Mouse (Mus musculus) liver, embryonic 14.5 days (tissue): ENCODE data around the gene Cdkl4. TPM values are rescaled to one million over a fixed set of nuclear protein-coding genes. Genes with fewer than 3 reads are reported as not detected.

Experiments used
- ATAC-seq: fragments of 200-750 bp; cut with Nextera tagmentation; 2 replicates; pipeline ENCODE4 v1.8.0; 2017; ENCODE audit warnings: moderate number of reproducible peaks, mild to moderate bottlenecking, moderate library complexity; ENCODE audit not compliant: insufficient read depth
- DNase-seq, 3 experiments: peaks; one replicate each; pipeline ENCODE4 v3.0.0-alpha.2; 2012 to 2013; ENCODE audit warnings: low read depth in 3 of 3, low spot score in 3 of 3
- H3K27ac ChIP-seq: fragments of 300-500 bp; sonication (generic); 2 replicates; pipeline ENCODE4 v1.5.1; 2014; ENCODE audit warnings: moderate library complexity, mild to moderate bottlenecking, control low read depth, inconsistent platforms
- H3K27me3 ChIP-seq: fragments of 300-500 bp; sonication (generic); 2 replicates; pipeline ENCODE4 v1.6.1; 2014; ENCODE audit warnings: mild to moderate bottlenecking, low read length, moderate library complexity; ENCODE audit not compliant: control insufficient read depth, insufficient read depth
- H3K36me3 ChIP-seq: fragments of 300-500 bp; sonication (generic); replicated peaks from 2 replicates; pipeline ENCODE4 v1.6.1; 2014; ENCODE audit warnings: low read depth; ENCODE audit not compliant: control insufficient read depth, insufficient read depth
- H3K4me1 ChIP-seq, 2 experiments: fragments of 200-500 bp in 1 of 2; fragments of 300-500 bp in 1 of 2; sonication (generic) in 1 of 2; replicated peaks; 2 replicates each; pipeline ENCODE4 v1.6.1; 2012 to 2014; ENCODE audit warnings: antibody characterized with exemption in 1 of 2, inconsistent platforms in 1 of 2, low read length in 1 of 2; ENCODE audit not compliant: control insufficient read depth in 2 of 2, insufficient read depth in 2 of 2
- H3K4me2 ChIP-seq: fragments of 300-500 bp; sonication (generic); 2 replicates; pipeline ENCODE4 v1.6.1; 2014; ENCODE audit warnings: low read depth, mild to moderate bottlenecking, control low read depth, moderate library complexity
- H3K4me3 ChIP-seq, 2 experiments: fragments of 200-500 bp in 1 of 2; fragments of 300-500 bp in 1 of 2; sonication (generic) in 1 of 2; 2 replicates each; pipeline ENCODE4 v1.5.1; 2012 to 2014; ENCODE audit warnings: low read depth in 2 of 2, low read length in 2 of 2, mild to moderate bottlenecking in 2 of 2, control low read depth in 1 of 2, inconsistent platforms in 1 of 2, moderate library complexity in 1 of 2; ENCODE audit not compliant: insufficient read depth in 1 of 2
- H3K9ac ChIP-seq: fragments of 300-500 bp; sonication (generic); replicated peaks from 2 replicates; pipeline ENCODE4 v1.6.1; 2014; ENCODE audit warnings: mild to moderate bottlenecking, control low read depth, moderate library complexity
- H3K9me3 ChIP-seq: fragments of 300-500 bp; sonication (generic); 2 replicates; pipeline ENCODE4 v1.6.1; 2016; ENCODE audit warnings: low read length, mixed read lengths; ENCODE audit not compliant: control insufficient read depth
- CTCF ChIP-seq: IDR thresholded peaks from 2 replicates; pipeline ENCODE4 v1.5.1; 2016; ENCODE audit warnings: antibody characterized with exemption, low read depth, control low read depth
- EP300 ChIP-seq: IDR thresholded peaks from 2 replicates; pipeline ENCODE4 v1.6.1; 2016; ENCODE audit warnings: antibody characterized with exemption, low read depth
- WGBS: fragments of 180-500 bp; shearing (Covaris S2); extraction: QIAGEN DNeasy Blood & Tissue Kit; methylation state at CpG from one replicate; pipeline ENCODE4 v1.1.7; 2014; ENCODE audit not compliant: insufficient replicate concordance; 5-methylcytosine and 5-hydroxymethylcytosine counted together
- polyA plus RNA-seq, 2 experiments: library from polyadenylated mRNA; depleted of rRNA in 1 of 2; stranded (reverse) in 1 of 2; unstranded in 1 of 2; fragments of >200 nt; fragmentation: Nextera tagmentation in 1 of 2; extraction: Ambion mirVana in 1 of 2; gene quantifications; 2 replicates each; pipeline versions ENCODE4 v1.2.1 to v1.2.3; 2012 to 2014

The Cdkl4 gene
- polyA plus RNA-seq, 2 experiments, result 0.09 to 0.13 TPM

- H3K9ac ChIP-seq, result no peak overlapping the region
- no peak overlapping the region for H3K27ac ChIP-seq
- H3K9me3 ChIP-seq, result no peaks in the 10 kb centered on the region
- H3K36me3 ChIP-seq, result no peaks in the 10 kb centered on the region
- TF ChIP-seq CTCF (no peak), EP300 (no peak)
- no peak for ATAC-seq
- no peaks in the 10 kb centered on the region for H3K27me3 ChIP-seq
- peak overlapping the region in 1 of 2 experiments; percentile 71; a peak in 2 of 4 replicates for H3K4me3 ChIP-seq
- peaks cover 3 to 8% of the 10 kb centered on the region in 2 experiments; a peak in 2 of 4 replicates for H3K4me1 ChIP-seq
- peak overlapping the region; percentile 81 for H3K4me2 ChIP-seq
- DNase-seq, result no peak
- 38% methylated on average over 4 of the region's 4 CpGs for WGBS
Measured at GRCm38 (mm10) chr17:80552653-80553052, 25.0 kb downstream of the Cdkl4 start.

- no peak for DNase-seq
- WGBS, result 72% methylated on average over 15 of the region's 15 CpGs
- Histone ChIP-seq H3K27ac (no peak overlapping the region), H3K27me3 (no peaks in the 10 kb centered on the region), H3K36me3 (no peaks in the 10 kb centered on the region), H3K9ac (no peak overlapping the region), H3K4me1 (peaks cover 3 to 8% of the 10 kb centered on the region in 2 experiments; a peak in 2 of 4 replicates), H3K4me3 (no peak overlapping the region), H3K4me2 (no peak overlapping the region), H3K9me3 (no peaks in the 10 kb centered on the region)
- ATAC-seq, result no peak
- TF ChIP-seq EP300, result no peak
- no peak for TF ChIP-seq CTCF
Measured at GRCm38 (mm10) chr17:80550981-80551380, 26.6 kb downstream of the Cdkl4 start.

GRCm38 (mm10) chr17:80546846-80547245 lies 30.8 kb downstream of the Cdkl4 start:
- no peak for ATAC-seq
- no peaks in the 10 kb centered on the region for H3K36me3 ChIP-seq
- H3K4me3 ChIP-seq, result no peak overlapping the region
- no peak for DNase-seq
- 52% methylated on average over 2 of the region's 2 CpGs for WGBS
- TF ChIP-seq EP300, result no peak
- no peak for TF ChIP-seq CTCF
- no peak overlapping the region for H3K4me2 ChIP-seq
- H3K9ac ChIP-seq, result no peak overlapping the region
- H3K27ac ChIP-seq, result no peak overlapping the region
- no peaks in the 10 kb centered on the region for H3K27me3 ChIP-seq
- no peaks in the 10 kb centered on the region for H3K9me3 ChIP-seq
- H3K4me1 ChIP-seq, result no peaks in the 10 kb centered on the region

- no peak for ATAC-seq
- no peak overlapping the region for H3K4me2 ChIP-seq
- H3K27me3 ChIP-seq, result no peaks in the 10 kb centered on the region
- H3K36me3 ChIP-seq, result no peaks in the 10 kb centered on the region
- H3K27ac ChIP-seq, result no peak overlapping the region
- H3K4me3 ChIP-seq, result no peak overlapping the region
- DNase-seq, result no peak
- no peaks in the 10 kb centered on the region for H3K4me1 ChIP-seq
- H3K9ac ChIP-seq, result no peak overlapping the region
- TF ChIP-seq CTCF (no peak), EP300 (no peak)
- WGBS, result 70% methylated on average over 8 of the region's 8 CpGs
- no peaks in the 10 kb centered on the region for H3K9me3 ChIP-seq
Measured at GRCm38 (mm10) chr17:80546227-80546626, 31.4 kb downstream of the Cdkl4 start.

GRCm38 (mm10) chr17:80543646-80544045 lies 34.0 kb downstream of the Cdkl4 start:
- no peaks in the 10 kb centered on the region for H3K36me3 ChIP-seq
- no peak overlapping the region for H3K9ac ChIP-seq
- TF ChIP-seq CTCF, result no peak
- TF ChIP-seq EP300, result no peak
- 76% methylated on average over 20 of the region's 20 CpGs for WGBS
- ATAC-seq, result no peak
- no peak overlapping the region for H3K27ac ChIP-seq
- H3K4me2 ChIP-seq, result no peak overlapping the region
- no peaks in the 10 kb centered on the region for H3K4me1 ChIP-seq
- H3K9me3 ChIP-seq, result no peaks in the 10 kb centered on the region
- no peak overlapping the region for H3K4me3 ChIP-seq
- H3K27me3 ChIP-seq, result no peaks in the 10 kb centered on the region
- DNase-seq, result no peak
